Comparison of ENCODE assay signal across 7 mouse cellular contexts in the genomic region with DNA sequence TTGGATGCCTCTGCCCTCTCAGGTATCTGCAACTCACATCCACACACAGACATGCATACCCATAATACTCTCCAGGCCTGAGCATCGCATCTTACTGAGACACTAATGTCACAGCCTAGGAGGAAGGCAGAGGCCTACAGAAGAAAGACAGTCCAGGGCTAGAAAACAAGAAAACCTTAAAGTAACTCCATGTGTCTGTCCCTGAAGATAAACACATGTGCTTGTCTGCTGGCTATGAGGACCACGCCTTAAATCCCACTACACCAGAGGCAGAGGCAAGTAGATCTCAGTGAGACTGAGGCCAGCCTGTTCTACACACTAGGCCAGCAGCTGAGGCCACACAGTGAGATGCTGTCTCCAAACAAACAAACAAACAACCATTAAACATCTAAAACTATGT. TPM values are rescaled to one million over a fixed set of nuclear protein-coding genes. Genes with fewer than 3 reads are reported as not detected.
A peak's percentile ranks its signal among the peaks of the same experiment; 100 is the strongest.
DNase-seq lines count a peak whose midpoint lies in the region; ATAC-seq lines count a peak whose summit lies in the region.

No protein-coding gene starts in this region.

- H3K4me3 ChIP-seq in forebrain, embryonic 16.5 days (replicated peaks; ENCODE audit: low read length), result peak overlapping the region; percentile 81
- H3K4me3 ChIP-seq in liver, embryonic 15.5 days (replicated peaks), result peak overlapping the region; percentile 91

- H3K9me3 ChIP-seq in forebrain, embryonic 16.5 days (ENCODE audit: control insufficient read depth, low read length), result no peaks in the 10 kb centered on the region
- H3K9me3 ChIP-seq in liver, embryonic 15.5 days (replicated peaks), result no peaks in the 10 kb centered on the region

- no peaks in the 10 kb centered on the region for H3K27me3 ChIP-seq in forebrain, embryonic 16.5 days (replicated peaks; ENCODE audit: control insufficient read depth, insufficient read depth, low read length)
- no peaks in the 10 kb centered on the region for H3K27me3 ChIP-seq in liver, embryonic 15.5 days

- WGBS in forebrain, embryonic 16.5 days, result 50% methylated on average over 2 of the region's 2 CpGs
- WGBS in liver, embryonic 15.5 days (ENCODE audit: insufficient replicate concordance), result 22% methylated on average over 2 of the region's 2 CpGs

- no peak overlapping the region; the same call in 1 of the 2 replicates for H3K27ac ChIP-seq in forebrain, embryonic 16.5 days (ENCODE audit: low read length)
- H3K27ac ChIP-seq in liver, embryonic 15.5 days (replicated peaks), result peak overlapping the region; percentile 89

- H3K4me1 ChIP-seq in forebrain, embryonic 16.5 days (replicated peaks; ENCODE audit: control insufficient read depth, insufficient read depth, low read length), result peaks cover 49% of the 10 kb centered on the region
- peaks cover 77% of the 10 kb centered on the region for H3K4me1 ChIP-seq in liver, embryonic 15.5 days (replicated peaks)

- H3K4me2 ChIP-seq in forebrain, embryonic 16.5 days (ENCODE audit: low read length), result peak overlapping the region; percentile 86
- peak overlapping the region; percentile 78 for H3K4me2 ChIP-seq in liver, embryonic 15.5 days

- no peak for ATAC-seq in forebrain, embryonic 16.5 days
- ATAC-seq in liver, embryonic 15.5 days (ENCODE audit: insufficient read depth), result peak; percentile 60

- H3K36me3 ChIP-seq in forebrain, embryonic 16.5 days (ENCODE audit: control insufficient read depth, insufficient read depth), result no peaks in the 10 kb centered on the region
- H3K36me3 ChIP-seq in liver, embryonic 15.5 days (replicated peaks), result no peaks in the 10 kb centered on the region

- peak overlapping the region; percentile 97 for H3K9ac ChIP-seq in forebrain, embryonic 16.5 days (replicated peaks; ENCODE audit: low read depth, low read length)
- peak overlapping the region; percentile 95 for H3K9ac ChIP-seq in liver, embryonic 15.5 days

- peak; percentile 27 for DNase-seq in spleen, adult 12 weeks (ENCODE audit: low spot score)
- DNase-seq in spleen, postnatal 14 days (ENCODE audit: low spot score in 2 of 2), result no peak
- DNase-seq in left cerebral cortex, adult 9 months (ENCODE audit: low spot score in 2 of 2), result no peak
- DNase-seq in MN1 (ENCODE audit: low spot score), result no peak
- no peak for DNase-seq in frontal cortex, postnatal 14 days (ENCODE audit: low spot score in 2 of 2)

RNA-seq across cellular contexts. Expression of a gene that starts 3.1 kb away (rescaled TPM):
- polyA plus RNA-seq in forebrain, embryonic 16.5 days (2015; fragmentation: Nextera tagmentation; extraction: Ambion mirVana), result 1,959 and 1,981 TPM in 2 replicates
- polyA plus RNA-seq in liver, embryonic 15.5 days (2015; fragmentation: Nextera tagmentation; extraction: Ambion mirVana), result 233 and 234 TPM in 2 replicates

RNA-seq across cellular contexts. Expression of a gene that starts 19.5 kb away (rescaled TPM):
- polyA plus RNA-seq in forebrain, embryonic 16.5 days (2015; fragmentation: Nextera tagmentation; extraction: Ambion mirVana), result 82.6 and 91.0 TPM in 2 replicates
- polyA plus RNA-seq in liver, embryonic 15.5 days (2015; fragmentation: Nextera tagmentation; extraction: Ambion mirVana), result 38.1 and 41.9 TPM in 2 replicates

RNA-seq across cellular contexts. Expression of a gene that starts 25.0 kb away (rescaled TPM):
- 1,130 and 1,181 TPM in 2 replicates for polyA plus RNA-seq in forebrain, embryonic 16.5 days (2015; fragmentation: Nextera tagmentation; extraction: Ambion mirVana)
- 301 and 355 TPM in 2 replicates for polyA plus RNA-seq in liver, embryonic 15.5 days (2015; fragmentation: Nextera tagmentation; extraction: Ambion mirVana)

RNA-seq across cellular contexts. Expression of a gene that starts 35.7 kb away (rescaled TPM):
- polyA plus RNA-seq in forebrain, embryonic 16.5 days (2015; fragmentation: Nextera tagmentation; extraction: Ambion mirVana), result 16.2 and 17.3 TPM in 2 replicates
- 3.3 and 3.5 TPM in 2 replicates for polyA plus RNA-seq in liver, embryonic 15.5 days (2015; fragmentation: Nextera tagmentation; extraction: Ambion mirVana)

RNA-seq across cellular contexts. Expression of a gene that starts 48.8 kb away (rescaled TPM):
- polyA plus RNA-seq in forebrain, embryonic 16.5 days (2015; fragmentation: Nextera tagmentation; extraction: Ambion mirVana), result not detected in 2 replicates
- 0.08 and 0.15 TPM in 2 replicates for polyA plus RNA-seq in liver, embryonic 15.5 days (2015; fragmentation: Nextera tagmentation; extraction: Ambion mirVana)
